Mouse (Mus musculus) kidney, postnatal 0 days (tissue): ENCODE data around the gene Otulinl. TPM values are rescaled to one million over a fixed set of nuclear protein-coding genes. Genes with fewer than 3 reads are reported as not detected.

Experiments used
- ATAC-seq: fragments of 200-750 bp; cut with Nextera tagmentation; replicated peaks from 2 replicates; pipeline ENCODE4 v1.8.0; 2017; ENCODE audit warnings: low read depth, moderate number of reproducible peaks, moderate TSS enrichment, moderate library complexity; ENCODE audit not compliant: low FRiP score
- DNase-seq: peaks from one replicate; pipeline ENCODE4 v3.0.0-alpha.2; 2016; ENCODE audit warnings: low spot score
- H3K27ac ChIP-seq: fragments of 300-500 bp; sonication (generic); 2 replicates; pipeline ENCODE4 v1.5.1; 2014; ENCODE audit warnings: mild to moderate bottlenecking
- H3K27me3 ChIP-seq: fragments of 300-500 bp; sonication (generic); 2 replicates; pipeline ENCODE4 v1.6.1; 2014; ENCODE audit warnings: low read length, mixed read lengths; ENCODE audit not compliant: insufficient read depth
- H3K36me3 ChIP-seq: fragments of 300-500 bp; sonication (generic); 2 replicates; pipeline ENCODE4 v1.6.1; 2014; ENCODE audit warnings: low read length, mixed read lengths; ENCODE audit not compliant: insufficient read depth
- H3K4me1 ChIP-seq: fragments of 300-500 bp; sonication (generic); replicated peaks from 2 replicates; pipeline ENCODE4 v1.6.1; 2014; ENCODE audit warnings: antibody characterized with exemption, low read length, mixed read lengths; ENCODE audit not compliant: insufficient read depth
- H3K4me2 ChIP-seq: fragments of 300-500 bp; sonication (generic); 2 replicates; pipeline ENCODE4 v1.6.1; 2014; ENCODE audit warnings: mild to moderate bottlenecking, low read length, moderate library complexity, mixed read lengths
- H3K4me3 ChIP-seq: fragments of 300-500 bp; sonication (generic); replicated peaks from 2 replicates; pipeline ENCODE4 v1.5.1; 2014; ENCODE audit warnings: low read depth, low read length
- H3K9ac ChIP-seq: fragments of 300-500 bp; sonication (generic); 2 replicates; pipeline ENCODE4 v1.6.1; 2014; ENCODE audit warnings: low read depth, low read length
- H3K9me3 ChIP-seq: fragments of 300-500 bp; sonication (generic); replicated peaks from 2 replicates; pipeline ENCODE4 v1.6.1; 2016; ENCODE audit warnings: low read length, inconsistent platforms, mixed read lengths
- CTCF ChIP-seq: IDR thresholded peaks from 2 replicates; pipeline ENCODE4 v1.5.1; 2016; ENCODE audit warnings: antibody characterized with exemption, low read depth, mild to moderate bottlenecking, moderate library complexity
- WGBS: fragments of 180-500 bp; shearing (Covaris S2); extraction: QIAGEN DNeasy Blood & Tissue Kit; methylation state at CpG from one replicate; pipeline ENCODE4 v1.1.7; 2014; 5-methylcytosine and 5-hydroxymethylcytosine counted together
- polyA plus RNA-seq: library from polyadenylated mRNA; unstranded; fragments of >200 nt; fragmentation: Nextera tagmentation; extraction: Ambion mirVana; gene quantifications from 2 replicates; pipeline ENCODE4 v1.2.1, GENCODE M21; 2015

The Otulinl gene
- polyA plus RNA-seq, 1 experiment from 2014 or later, result 28.4 TPM

DNA sequence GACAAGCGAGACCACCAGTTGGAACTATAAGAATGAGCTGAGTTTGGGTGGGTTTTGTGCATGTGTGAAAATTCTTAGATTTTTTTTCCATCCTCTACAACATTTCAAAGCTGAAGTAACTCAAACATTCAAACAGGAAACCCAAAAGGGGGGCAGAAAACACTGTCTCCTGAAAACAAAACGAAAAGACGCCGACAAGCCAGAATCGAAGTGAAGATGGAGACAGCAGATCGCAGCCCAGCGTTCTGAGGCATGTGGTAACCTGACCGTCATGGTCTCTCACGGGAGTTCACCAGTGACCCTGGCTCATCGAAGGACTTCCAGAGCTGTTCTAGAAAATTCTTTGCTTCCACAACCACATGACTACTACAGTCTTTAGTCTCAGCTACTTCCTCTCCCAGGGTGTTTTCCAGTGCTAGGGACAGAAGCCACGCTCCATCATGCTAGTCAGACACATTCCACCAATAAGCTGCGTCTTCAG, 11.4 kb downstream of the Otulinl start:
- no peak overlapping the region for H3K9ac ChIP-seq
- H3K4me1 ChIP-seq, result no peaks in the 10 kb centered on the region
- WGBS, result 69% methylated on average over 12 of the region's 12 CpGs
- H3K4me3 ChIP-seq, result no peak overlapping the region
- DNase-seq, result peak; percentile 25
- H3K36me3 ChIP-seq, result no peaks in the 10 kb centered on the region
- H3K9me3 ChIP-seq, result no peaks in the 10 kb centered on the region
- no peak for TF ChIP-seq CTCF
- no peak overlapping the region; the same call in 1 of the 2 replicates for H3K27ac ChIP-seq
- no peak for ATAC-seq
- H3K27me3 ChIP-seq, result no peaks in the 10 kb centered on the region
- H3K4me2 ChIP-seq, result no peak overlapping the region

DNA sequence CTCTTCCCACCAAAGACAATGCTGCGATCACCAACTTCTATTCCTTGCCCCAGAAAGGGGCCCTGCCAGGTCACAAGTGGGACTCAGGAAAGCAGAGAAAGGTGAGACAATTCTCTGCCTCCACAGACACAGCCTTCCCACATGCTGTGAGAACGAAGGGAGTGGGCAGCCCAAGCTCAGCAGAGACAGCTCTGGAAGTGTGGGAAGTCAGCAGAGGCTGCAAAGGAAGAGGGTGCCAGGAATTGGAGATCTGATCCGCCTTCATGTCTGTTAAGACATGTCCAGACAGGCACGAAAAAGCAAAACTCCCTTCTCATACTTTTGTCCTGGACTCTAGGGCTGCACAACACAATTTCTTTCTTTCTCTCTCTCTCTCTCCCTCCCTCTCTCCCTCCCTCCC, 12.1 kb downstream of the Otulinl start:
- WGBS, result 66% methylated on average over 4 of the region's 4 CpGs
- ATAC-seq (no peak), DNase-seq (no peak)
- Histone ChIP-seq H3K9ac (no peak overlapping the region), H3K9me3 (no peaks in the 10 kb centered on the region), H3K27ac (no peak overlapping the region), H3K36me3 (no peaks in the 10 kb centered on the region), H3K4me1 (no peaks in the 10 kb centered on the region), H3K27me3 (no peaks in the 10 kb centered on the region), H3K4me3 (no peak overlapping the region), H3K4me2 (no peak overlapping the region)
- TF ChIP-seq CTCF, result no peak

GRCm38 (mm10) chr15:27668557-27668956, 12.8 kb downstream of the Otulinl start:
- H3K36me3 ChIP-seq, result no peaks in the 10 kb centered on the region
- no peaks in the 10 kb centered on the region for H3K4me1 ChIP-seq
- DNase-seq (no peak), ATAC-seq (no peak)
- no peak overlapping the region for H3K4me3 ChIP-seq
- TF ChIP-seq CTCF, result no peak
- H3K9ac ChIP-seq, result no peak overlapping the region
- no peaks in the 10 kb centered on the region for H3K27me3 ChIP-seq
- WGBS, result 94% methylated on average over 7 of the region's 7 CpGs
- no peak overlapping the region for H3K4me2 ChIP-seq
- H3K27ac ChIP-seq, result no peak overlapping the region
- H3K9me3 ChIP-seq, result no peaks in the 10 kb centered on the region

DNA sequence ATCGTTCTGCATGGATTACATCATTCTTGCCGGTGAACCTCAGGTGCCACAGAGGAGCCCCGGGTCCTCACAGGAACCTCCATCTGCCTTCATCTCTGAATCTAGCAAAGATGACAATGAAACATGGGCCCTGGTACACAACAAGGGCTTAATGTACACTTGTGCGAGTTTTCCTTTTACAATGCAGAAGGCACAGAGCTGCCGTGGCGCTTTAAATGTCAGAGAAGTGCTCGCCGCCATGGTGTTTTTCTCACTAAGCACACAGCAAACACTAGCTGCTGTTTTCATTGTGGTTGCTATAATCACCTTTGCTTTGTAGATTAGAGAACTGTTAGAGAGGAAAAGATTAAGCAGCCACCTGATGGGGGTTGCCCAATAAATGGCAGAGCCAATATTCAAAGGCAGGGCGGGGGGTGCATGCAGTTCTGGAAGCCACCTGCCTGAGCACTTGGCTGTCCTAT, 13.3 kb downstream of the Otulinl start:
- Histone ChIP-seq H3K4me2 (no peak overlapping the region), H3K4me3 (no peak overlapping the region), H3K9ac (no peak overlapping the region), H3K9me3 (no peaks in the 10 kb centered on the region), H3K27me3 (no peaks in the 10 kb centered on the region), H3K36me3 (no peaks in the 10 kb centered on the region), H3K27ac (no peak overlapping the region), H3K4me1 (no peaks in the 10 kb centered on the region)
- no peak for TF ChIP-seq CTCF
- ATAC-seq (no peak), DNase-seq (no peak)
- WGBS, result 90% methylated on average over 9 of the region's 9 CpGs

DNA sequence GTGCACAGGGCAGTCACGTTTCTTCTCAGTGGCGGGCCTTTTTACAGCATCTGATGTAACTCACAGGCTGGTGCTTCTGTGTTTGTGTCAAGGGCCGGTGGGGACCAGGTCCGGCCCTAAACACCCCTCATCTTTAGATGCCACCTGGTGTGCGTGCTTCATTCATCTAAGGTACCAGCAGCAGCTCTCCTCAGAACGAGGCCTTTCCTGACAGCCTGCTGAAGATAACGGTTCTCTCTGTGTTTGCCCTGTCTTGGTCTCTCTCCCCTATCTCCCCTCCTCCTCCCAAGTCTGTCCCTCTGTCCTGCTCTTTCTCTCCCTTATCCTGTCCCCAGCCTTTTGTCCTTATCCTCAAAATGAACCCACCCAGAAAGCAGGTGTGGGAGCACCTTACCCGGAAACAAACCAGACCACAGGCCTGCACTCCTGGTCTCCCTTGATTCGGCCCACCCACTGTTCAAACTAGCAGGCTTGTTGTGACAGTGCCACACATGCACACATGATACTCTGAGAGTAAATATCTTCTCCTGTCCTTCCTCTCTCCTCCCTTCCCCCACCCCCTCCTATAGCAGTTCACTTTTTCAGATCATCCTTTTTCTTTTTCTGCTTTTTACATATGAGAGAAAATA, 14.4 kb downstream of the Otulinl start:
- Histone ChIP-seq H3K4me2 (no peak overlapping the region), H3K36me3 (no peaks in the 10 kb centered on the region), H3K9ac (no peak overlapping the region), H3K27me3 (no peaks in the 10 kb centered on the region), H3K4me1 (no peaks in the 10 kb centered on the region), H3K27ac (no peak overlapping the region), H3K4me3 (no peak overlapping the region), H3K9me3 (no peaks in the 10 kb centered on the region)
- DNase-seq (no peak), ATAC-seq (no peak)
- WGBS, result 75% methylated on average over 9 of the region's 9 CpGs
- TF ChIP-seq CTCF, result no peak

- no peaks in the 10 kb centered on the region for H3K36me3 ChIP-seq
- no peaks in the 10 kb centered on the region for H3K27me3 ChIP-seq
- no peak for TF ChIP-seq CTCF
- H3K4me3 ChIP-seq, result no peak overlapping the region
- H3K27ac ChIP-seq, result no peak overlapping the region; the same call in 1 of the 2 replicates
- H3K4me1 ChIP-seq, result no peaks in the 10 kb centered on the region
- ATAC-seq (peak; percentile 62; the same call in 1 of the 2 replicates), DNase-seq (peak; percentile 37)
- 47% methylated on average over 21 of the region's 21 CpGs for WGBS
- no peak overlapping the region for H3K9ac ChIP-seq
- peak overlapping the region; percentile 30 for H3K4me2 ChIP-seq
- no peaks in the 10 kb centered on the region for H3K9me3 ChIP-seq
Observed at GRCm38 (mm10) chr15:27665392-27665911, 15.9 kb downstream of the Otulinl start.

GRCm38 (mm10) chr15:27664126-27664525, 17.3 kb downstream of the Otulinl start:
- no peak overlapping the region for H3K9ac ChIP-seq
- no peaks in the 10 kb centered on the region for H3K9me3 ChIP-seq
- H3K4me1 ChIP-seq, result no peaks in the 10 kb centered on the region
- H3K4me2 ChIP-seq, result no peak overlapping the region
- H3K27me3 ChIP-seq, result no peaks in the 10 kb centered on the region
- ATAC-seq (no peak), DNase-seq (no peak)
- TF ChIP-seq CTCF, result no peak
- H3K27ac ChIP-seq, result no peak overlapping the region
- no peak overlapping the region for H3K4me3 ChIP-seq
- no peaks in the 10 kb centered on the region for H3K36me3 ChIP-seq
- WGBS, result 94% methylated on average over 9 of the region's 9 CpGs
